Mouse (Mus musculus) forebrain, embryonic 16.5 days (tissue): ENCODE data around the gene Arsa. TPM values are rescaled to one million over a fixed set of nuclear protein-coding genes. Genes with fewer than 3 reads are reported as not detected.

Source experiments
- ATAC-seq: fragments of 200-750 bp; cut with Nextera tagmentation; 2 replicates; pipeline ENCODE4 v1.8.0; 2017; ENCODE audit warnings: mild to moderate bottlenecking, moderate library complexity
- H3K27ac ChIP-seq: fragments of 300-500 bp; sonication (generic); 2 replicates; pipeline ENCODE4 v1.5.1; 2014; ENCODE audit warnings: low read length, control low read depth
- H3K27me3 ChIP-seq: fragments of 300-500 bp; sonication (generic); replicated peaks from 2 replicates; pipeline ENCODE4 v1.6.1; 2014; ENCODE audit warnings: low read length; ENCODE audit not compliant: control insufficient read depth, insufficient read depth
- H3K36me3 ChIP-seq: fragments of 300-500 bp; sonication (generic); 2 replicates; pipeline ENCODE4 v1.6.1; 2014; ENCODE audit not compliant: control insufficient read depth, insufficient read depth
- H3K4me1 ChIP-seq: fragments of 300-500 bp; sonication (generic); replicated peaks from 2 replicates; pipeline ENCODE4 v1.6.1; 2014; ENCODE audit warnings: low read length; ENCODE audit not compliant: control insufficient read depth, insufficient read depth
- H3K4me2 ChIP-seq: fragments of 300-500 bp; sonication (generic); 2 replicates; pipeline ENCODE4 v1.6.1; 2014; ENCODE audit warnings: mild to moderate bottlenecking, low read length, control low read depth
- H3K4me3 ChIP-seq: fragments of 300-500 bp; sonication (generic); replicated peaks from 2 replicates; pipeline ENCODE4 v1.5.1; 2014; ENCODE audit warnings: mild to moderate bottlenecking, low read length, control low read depth
- H3K9ac ChIP-seq: fragments of 300-500 bp; sonication (generic); replicated peaks from 2 replicates; pipeline ENCODE4 v1.6.1; 2014; ENCODE audit warnings: low read depth, low read length, control low read depth
- H3K9me3 ChIP-seq: fragments of 300-500 bp; sonication (generic); 2 replicates; pipeline ENCODE4 v1.6.1; 2016; ENCODE audit warnings: low read length; ENCODE audit not compliant: control insufficient read depth
- WGBS: fragments of 180-500 bp; shearing (Covaris S2); extraction: QIAGEN DNeasy Blood & Tissue Kit; methylation state at CpG from one replicate; pipeline ENCODE4 v1.1.7; 2014; 5-methylcytosine and 5-hydroxymethylcytosine counted together
- polyA plus RNA-seq: library from polyadenylated mRNA; unstranded; fragments of >200 nt; fragmentation: Nextera tagmentation; extraction: Ambion mirVana; gene quantifications from 2 replicates; pipeline ENCODE4 v1.2.1, GENCODE M21; 2015

Gene Arsa
- polyA plus RNA-seq, 1 experiment from 2014 or later = 27.9 TPM

- H3K4me2 ChIP-seq = peak overlapping the region; percentile 75
- 3% methylated on average over 40 of the region's 41 CpGs for WGBS
- H3K4me1 ChIP-seq = peaks cover 17% of the 10 kb centered on the region
- H3K36me3 ChIP-seq = no peaks in the 10 kb centered on the region
- peak; percentile 36 for ATAC-seq
- H3K4me3 ChIP-seq = peak overlapping the region; percentile 73
- peaks cover 9% of the 10 kb centered on the region; the same call in 1 of the 2 replicates for H3K27me3 ChIP-seq
- 0 out of 2 replicates have a peak overlapping the region, but pooled peaks have one; percentile 47 for H3K27ac ChIP-seq
- no peaks in the 10 kb centered on the region for H3K9me3 ChIP-seq
- H3K9ac ChIP-seq = peak overlapping the region; percentile 83
These were observed 21.1 kb upstream of the Arsa start for GRCm38 (mm10) chr15:89498049-89498960.

DNA sequence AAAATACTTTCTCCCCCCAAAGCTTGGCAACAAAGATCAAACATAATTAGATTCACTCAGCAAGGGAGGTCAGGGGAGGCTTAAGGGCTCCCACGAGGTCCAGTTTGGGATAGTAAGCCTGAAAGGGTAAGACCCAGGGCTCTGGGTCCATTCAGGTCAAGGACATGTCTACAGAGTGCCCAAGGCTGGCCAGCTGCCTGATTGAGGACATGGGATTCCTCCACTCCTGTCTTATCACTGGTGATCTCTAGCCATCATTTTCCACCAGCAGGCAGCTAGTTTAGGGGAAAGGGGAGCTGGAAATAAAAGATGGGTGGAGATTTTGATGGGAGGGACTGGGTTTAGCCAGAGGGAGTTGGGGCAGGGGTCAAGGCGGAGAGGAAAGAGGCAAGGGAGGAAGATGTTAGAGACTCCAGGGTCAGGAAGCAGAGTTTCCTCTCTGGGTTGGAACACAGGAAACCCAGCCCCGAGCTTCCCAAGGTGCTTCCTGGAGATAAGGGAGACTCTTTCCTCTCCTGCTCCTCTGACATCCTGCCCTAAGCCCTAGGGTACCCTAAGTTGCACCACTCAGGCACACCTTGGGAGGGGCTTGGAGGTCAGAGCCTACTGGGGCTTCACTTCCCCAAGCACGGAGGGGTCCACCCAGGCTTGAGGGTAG is 20.3 kb upstream of the Arsa start:
- ATAC-seq = no peak
- H3K36me3 ChIP-seq = no peaks in the 10 kb centered on the region
- H3K4me3 ChIP-seq = no peak overlapping the region
- H3K27me3 ChIP-seq = peaks cover 9% of the 10 kb centered on the region; the same call in 1 of the 2 replicates
- no peak overlapping the region for H3K4me2 ChIP-seq
- H3K4me1 ChIP-seq = peaks cover 17% of the 10 kb centered on the region
- H3K9me3 ChIP-seq = peaks cover under 1% of the 10 kb centered on the region; the same call in 1 of the 2 replicates
- 31% methylated on average over 4 of the region's 4 CpGs for WGBS
- no peak overlapping the region for H3K27ac ChIP-seq
- H3K9ac ChIP-seq = no peak overlapping the region

GRCm38 (mm10) chr15:89496841-89497240 is 19.6 kb upstream of the Arsa start:
- WGBS = 27% methylated on average over 2 of the region's 2 CpGs

GRCm38 (mm10) chr15:89496131-89496530 is 18.9 kb upstream of the Arsa start:
- no peak for ATAC-seq
- 11% methylated on average over 4 of the region's 4 CpGs for WGBS

More at GRCm38 (mm10) chr15:89496841-89497240, 19.6 kb upstream of the Arsa start:
- Histone ChIP-seq H3K36me3 (no peaks in the 10 kb centered on the region), H3K27me3 (peaks cover 7% of the 10 kb centered on the region; the same call in 1 of the 2 replicates), H3K9ac (no peak overlapping the region), H3K4me1 (peaks cover 17% of the 10 kb centered on the region), H3K4me2 (no peak overlapping the region), H3K9me3 (peaks cover 4% of the 10 kb centered on the region; the same call in 1 of the 2 replicates), H3K27ac (no peak overlapping the region), H3K4me3 (no peak overlapping the region)
- ATAC-seq = no peak

GRCm38 (mm10) chr15:89494970-89495369 is 17.7 kb upstream of the Arsa start:
- Histone ChIP-seq H3K27ac (no peak overlapping the region), H3K4me1 (peaks cover 10% of the 10 kb centered on the region), H3K36me3 (no peaks in the 10 kb centered on the region), H3K4me3 (no peak overlapping the region), H3K4me2 (no peak overlapping the region), H3K27me3 (peaks cover 3% of the 10 kb centered on the region; the same call in 1 of the 2 replicates), H3K9ac (no peak overlapping the region), H3K9me3 (peaks cover 4% of the 10 kb centered on the region; the same call in 1 of the 2 replicates)
- WGBS = 76% methylated on average over 4 of the region's 4 CpGs
- ATAC-seq = no peak

More at GRCm38 (mm10) chr15:89496131-89496530, 18.9 kb upstream of the Arsa start:
- Histone ChIP-seq H3K9ac (no peak overlapping the region), H3K4me3 (no peak overlapping the region), H3K27me3 (peaks cover 3% of the 10 kb centered on the region; the same call in 1 of the 2 replicates), H3K4me1 (peaks cover 17% of the 10 kb centered on the region), H3K36me3 (no peaks in the 10 kb centered on the region), H3K4me2 (no peak overlapping the region), H3K9me3 (peaks cover 4% of the 10 kb centered on the region; the same call in 1 of the 2 replicates), H3K27ac (no peak overlapping the region)

GRCm38 (mm10) chr15:89488611-89489117 is 11.4 kb upstream of the Arsa start:
- H3K36me3 ChIP-seq = no peaks in the 10 kb centered on the region
- peaks cover 4% of the 10 kb centered on the region; the same call in 1 of the 2 replicates for H3K9me3 ChIP-seq
- H3K9ac ChIP-seq = no peak overlapping the region
- H3K4me1 ChIP-seq = no peaks in the 10 kb centered on the region
- WGBS = 63% methylated on average over 14 of the region's 14 CpGs
- ATAC-seq = no peak
- H3K4me2 ChIP-seq = no peak overlapping the region
- H3K27ac ChIP-seq = no peak overlapping the region
- H3K27me3 ChIP-seq = no peaks in the 10 kb centered on the region
- no peak overlapping the region for H3K4me3 ChIP-seq

GRCm38 (mm10) chr15:89488182-89488581 is 11.0 kb upstream of the Arsa start:
- H3K9ac ChIP-seq = no peak overlapping the region
- 85% methylated on average over 12 of the region's 12 CpGs for WGBS
- no peaks in the 10 kb centered on the region for H3K27me3 ChIP-seq
- no peak overlapping the region for H3K4me3 ChIP-seq
- H3K4me2 ChIP-seq = no peak overlapping the region
- peaks cover 4% of the 10 kb centered on the region; the same call in 1 of the 2 replicates for H3K9me3 ChIP-seq
- no peak overlapping the region for H3K27ac ChIP-seq
- H3K36me3 ChIP-seq = no peaks in the 10 kb centered on the region
- ATAC-seq = no peak
- H3K4me1 ChIP-seq = no peaks in the 10 kb centered on the region

DNA sequence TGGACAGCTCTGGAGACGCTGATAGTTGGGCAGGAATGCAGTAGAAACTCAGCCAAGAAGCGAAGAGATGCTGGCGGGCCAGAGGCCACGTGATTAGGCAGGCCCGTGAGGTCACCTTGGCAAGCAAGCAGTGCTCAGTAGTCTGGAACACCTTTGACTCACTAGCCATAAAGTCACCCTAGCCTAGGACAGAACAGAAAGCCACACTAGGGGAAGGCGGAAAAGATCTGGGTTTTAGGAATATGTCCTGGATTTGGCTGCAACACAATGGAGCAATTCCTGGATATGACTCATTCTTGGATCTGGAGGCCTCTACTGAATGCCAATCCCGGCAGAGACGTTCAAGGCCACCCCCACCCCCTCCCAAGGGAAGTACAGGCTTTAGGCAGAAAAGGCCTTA is 3.4 kb upstream of the Arsa start:
- 75% methylated on average over 8 of the region's 8 CpGs for WGBS
- no peak overlapping the region for H3K4me2 ChIP-seq

GRCm38 (mm10) chr15:89478622-89479021 is 1.4 kb upstream of the Arsa start:
- Histone ChIP-seq H3K4me3 (no peak overlapping the region), H3K9ac (no peak overlapping the region), H3K4me1 (peaks cover 15% of the 10 kb centered on the region), H3K27ac (no peak overlapping the region), H3K27me3 (no peaks in the 10 kb centered on the region), H3K9me3 (no peaks in the 10 kb centered on the region), H3K4me2 (no peak overlapping the region), H3K36me3 (no peaks in the 10 kb centered on the region)
- WGBS = 87% methylated on average over 3 of the region's 3 CpGs
- ATAC-seq = no peak

More for the DNA sequence above, 3.4 kb upstream of the Arsa start:
- H3K27ac ChIP-seq = no peak overlapping the region
- no peak for ATAC-seq
- H3K36me3 ChIP-seq = no peaks in the 10 kb centered on the region
- peaks cover 7% of the 10 kb centered on the region for H3K4me1 ChIP-seq
- H3K27me3 ChIP-seq = no peaks in the 10 kb centered on the region
- H3K9me3 ChIP-seq = no peaks in the 10 kb centered on the region
- H3K9ac ChIP-seq = no peak overlapping the region
- no peak overlapping the region for H3K4me3 ChIP-seq
